Mouse (Mus musculus) right cerebral cortex, postnatal 36 days (tissue): Measurements from ENCODE around the gene Ate1.
"Not testable (repeated sequence)": the region's sequence is repeated elsewhere in the genome, so short reads cannot be mapped to it uniquely, and the experiment has no call there.

Experiments used
- DNase-seq, 2 experiments: peaks; one replicate each; pipeline ENCODE4 v3.0.0; 2022; ENCODE audit warnings: low spot score in 2 of 2, mixed read lengths in 1 of 2

Gene Ate1

GRCm38 (mm10) chr7:130520812-130521422, 748 bp upstream of the Ate1 start:
- no peak for DNase-seq

- DNase-seq = peak; percentile 95
Measured at GRCm38 (mm10) chr7:130519096-130520048, 797 bp downstream of the Ate1 start.

GRCm38 (mm10) chr7:130518213-130519095, 1.7 kb downstream of the Ate1 start:
- DNase-seq = no peak

- no peak for DNase-seq
Measured at GRCm38 (mm10) chr7:130510243-130510642, 9.9 kb downstream of the Ate1 start.

GRCm38 (mm10) chr7:130503006-130503405, 17.2 kb downstream of the Ate1 start:
- DNase-seq = no peak

GRCm38 (mm10) chr7:130501499-130501898, 18.7 kb downstream of the Ate1 start:
- no peak for DNase-seq

- DNase-seq = no peak
Measured at GRCm38 (mm10) chr7:130493346-130493745, 26.8 kb downstream of the Ate1 start.

GRCm38 (mm10) chr7:130492026-130492425, 28.1 kb downstream of the Ate1 start:
- no peak for DNase-seq

GRCm38 (mm10) chr7:130479003-130479402, 41.2 kb downstream of the Ate1 start:
- DNase-seq = not testable (repeated sequence)

- DNase-seq = peak in 1 of 2 experiments; percentile 25
Measured at GRCm38 (mm10) chr7:130475970-130476369, 44.2 kb downstream of the Ate1 start.

GRCm38 (mm10) chr7:130473881-130474280, 46.3 kb downstream of the Ate1 start:
- no peak for DNase-seq

GRCm38 (mm10) chr7:130472683-130473082, 47.5 kb downstream of the Ate1 start:
- no peak for DNase-seq

- no peak for DNase-seq
Measured at GRCm38 (mm10) chr7:130471045-130471444, 49.1 kb downstream of the Ate1 start.

GRCm38 (mm10) chr7:130455587-130456246, 64.5 kb downstream of the Ate1 start:
- no peak for DNase-seq

- DNase-seq = no peak
Measured at GRCm38 (mm10) chr7:130454226-130454625, 65.9 kb downstream of the Ate1 start.

- DNase-seq = no peak
Measured at GRCm38 (mm10) chr7:130435776-130436175, 84.4 kb downstream of the Ate1 start.

- DNase-seq = no peak
Measured at GRCm38 (mm10) chr7:130432141-130432540, 88.0 kb downstream of the Ate1 start.

- no peak for DNase-seq
Measured at GRCm38 (mm10) chr7:130426586-130426985, 93.6 kb downstream of the Ate1 start.

- DNase-seq = no peak
Measured at GRCm38 (mm10) chr7:130425991-130426390, 94.2 kb downstream of the Ate1 start.

- DNase-seq = no peak
Measured at GRCm38 (mm10) chr7:130419961-130420360, 100.2 kb downstream of the Ate1 start.

- DNase-seq = no peak
Measured at GRCm38 (mm10) chr7:130407622-130408021, 112.5 kb downstream of the Ate1 start.
